Comparison of ENCODE assay signal across 29 mouse cellular contexts in the genomic region with DNA sequence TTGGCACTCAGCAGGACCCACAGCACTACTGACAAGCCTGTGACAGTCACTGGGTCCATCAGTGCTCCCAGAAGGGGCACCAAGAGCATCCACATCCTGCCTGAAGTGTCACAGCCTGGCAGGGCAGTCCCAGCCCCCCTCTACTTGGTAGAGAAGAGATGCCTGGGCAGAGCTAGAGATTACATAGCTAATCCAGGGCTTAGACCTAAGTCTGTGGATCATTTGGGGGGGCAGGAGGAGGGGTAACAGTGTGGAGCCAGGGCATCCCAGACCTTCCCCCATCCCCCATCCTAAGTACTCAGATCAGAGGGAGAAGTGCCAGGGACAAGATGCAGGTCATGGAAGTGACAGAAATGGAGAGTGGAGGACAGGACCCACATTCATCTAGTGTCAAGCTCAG. TPM values are rescaled to one million over a fixed set of nuclear protein-coding genes. Genes with fewer than 3 reads are reported as not detected.
A peak's percentile ranks its signal among the peaks of the same experiment; 100 is the strongest.
DNase-seq lines count a peak whose midpoint lies in the region; ATAC-seq and TF ChIP-seq lines count a peak whose summit lies in the region.
"Had no signal": no experiment of that assay in that cellular context is flagged by ENCODE, and none has a peak within 500 bp of the region (broad histone marks: within the 10 kb centered on the region; RNA-seq: fewer than 3 reads in every experiment).

No protein-coding gene starts in this region.

- TF ChIP-seq POLR2A in heart, adult 2 months (IDR thresholded peaks at IDR 0.05; ENCODE audit: insufficient read depth, low read depth, low read length) = no peak

- no peak for ATAC-seq in heart, embryonic 14.5 days (ENCODE audit: insufficient number of reproducible peaks, insufficient read depth, low FRiP score, low read depth)
- ATAC-seq: activated CD4-positive, CD25-positive, alpha-beta regulatory T cell, adult 4 months; forebrain, embryonic 15.5 days had no signal

- H3K27me3 ChIP-seq in heart, embryonic 14.5 days (ENCODE audit: control insufficient read depth, insufficient read depth, low read length) = no peaks in the 10 kb centered on the region
- H3K27me3 ChIP-seq in heart, adult 2 months (ENCODE audit: control insufficient read depth, insufficient read depth, low read length) = no peaks in the 10 kb centered on the region
- H3K27me3 ChIP-seq: embryonic facial prominence, embryonic 12.5 days; forebrain, embryonic 15.5 days had no signal

- no peak overlapping the region for H3K27ac ChIP-seq in heart, embryonic 14.5 days (replicated peaks in 1 of 2; ENCODE audit: control insufficient read depth in 1 of 2, insufficient read depth in 1 of 2, low read depth in 2 of 2, low read length in 2 of 2)
- no peak overlapping the region for H3K27ac ChIP-seq in heart, adult 2 months
- H3K27ac ChIP-seq: embryonic facial prominence, embryonic 12.5 days; forebrain, embryonic 15.5 days; hindbrain, embryonic 13.5 days; layer of hippocampus, adult 2 months; midbrain, embryonic 10.5 days; neural tube, embryonic 12.5 days had no signal

- TF ChIP-seq EP300 in heart, adult 2 months (IDR thresholded peaks at IDR 0.05; ENCODE audit: insufficient read depth, low read depth, low read length) = no peak

- H3K36me3 ChIP-seq in heart, embryonic 14.5 days (ENCODE audit: control insufficient read depth, insufficient read depth, low read length) = peaks cover 14% of the 10 kb centered on the region
- no peaks in the 10 kb centered on the region for H3K36me3 ChIP-seq in heart, adult 2 months (ENCODE audit: control insufficient read depth, insufficient read depth, low read length)

- H3K9me3 ChIP-seq in heart, embryonic 14.5 days (ENCODE audit: control insufficient read depth, low read length) = no peaks in the 10 kb centered on the region
- H3K9me3 ChIP-seq: embryonic facial prominence, embryonic 12.5 days; forebrain, embryonic 15.5 days; G1E; hindbrain, embryonic 13.5 days; midbrain, embryonic 10.5 days; neural tube, embryonic 12.5 days had no signal

- peak; percentile 39 for DNase-seq in cerebellum, adult 9-10 months
- no peak for DNase-seq in cerebellum, postnatal 14 days
- no peak for DNase-seq in heart, adult 2 months
- peak; percentile 91 for DNase-seq in retina, adult 2 months (ENCODE audit: low read depth, low spot score)
- DNase-seq in retina, embryonic 14.5 days (ENCODE audit: low spot score) = no peak
- DNase-seq in frontal cortex, postnatal 14 days (ENCODE audit: low spot score in 2 of 2) = no peak
- DNase-seq: adrenal gland, postnatal 10 days; kidney, adult 8-10 months; kidney, postnatal 14 days; left cerebral cortex, postnatal 4 days; lung, adult 2 months; lung, postnatal 36 days; right cerebral cortex, postnatal 14 days; spleen, adult 18-20 months; thymus, postnatal 25 days had no signal

- peak overlapping the region; percentile 8; the same call in 1 of the 2 replicates for H3K9ac ChIP-seq in heart, embryonic 14.5 days (ENCODE audit: low read length)
- no peak overlapping the region for H3K9ac ChIP-seq in heart, adult 2 months (ENCODE audit: low read depth, low read length)
- H3K9ac ChIP-seq: embryonic facial prominence, embryonic 12.5 days; forebrain, embryonic 15.5 days; hindbrain, embryonic 13.5 days; neural tube, embryonic 12.5 days had no signal

- TF ChIP-seq CTCF in heart, adult 2 months (IDR thresholded peaks at IDR 0.05) = no peak

- H3K4me2 ChIP-seq in heart, embryonic 14.5 days (ENCODE audit: low read length) = no peak overlapping the region
- H3K4me2 ChIP-seq: embryonic facial prominence, embryonic 12.5 days; forebrain, embryonic 15.5 days; hindbrain, embryonic 13.5 days; neural tube, embryonic 12.5 days had no signal

- H3K79me2 ChIP-seq in heart, adult 2 months (replicated peaks; ENCODE audit: control insufficient read depth, insufficient read depth, low read length) = no peaks in the 10 kb centered on the region

- peaks cover 6 to 20% of the 10 kb centered on the region in 2 experiments for H3K4me1 ChIP-seq in heart, embryonic 14.5 days (ENCODE audit: control insufficient read depth in 2 of 2, insufficient read depth in 2 of 2, low read length in 2 of 2)
- H3K4me1 ChIP-seq in heart, adult 2 months (ENCODE audit: control insufficient read depth, insufficient read depth, low read length) = peaks cover 5% of the 10 kb centered on the region

- no peak overlapping the region for H3K4me3 ChIP-seq in heart, embryonic 14.5 days (ENCODE audit: control insufficient read depth in 1 of 2, insufficient read depth in 1 of 2, low read depth in 1 of 2, low read length in 2 of 2)
- no peak overlapping the region for H3K4me3 ChIP-seq in heart, adult 2 months
- H3K4me3 ChIP-seq: embryonic facial prominence, embryonic 12.5 days; forebrain, embryonic 15.5 days; hindbrain, embryonic 13.5 days; layer of hippocampus, adult 2 months; midbrain, embryonic 10.5 days; neural tube, embryonic 12.5 days had no signal

- intact Hi-C loops in heart, adult 2 months (cut with DNase I) = loop anchor here (5.0 kb wide), 3 partner anchors 82 to 292 kb away; a partner anchor contains a TSS

RNA-seq across cellular contexts. Expression of a gene that starts 2.2 kb away (rescaled TPM):
- polyA plus RNA-seq in heart, embryonic 14.5 days (2014; fragmentation: Nextera tagmentation; extraction: Ambion mirVana) = 552 and 561 TPM in 2 replicates
- 1,000 to 10,000 TPM; 1,031 to 1,231 TPM for total RNA-seq in heart, adult 2 months (2021)
- 1,078 and 1,145 TPM in 2 replicates for polyA plus RNA-seq in heart, adult 2 months (2012; rRNA removed)

RNA-seq across cellular contexts. Expression of a gene that starts 11.7 kb away (rescaled TPM):
- 85.2 and 90.7 TPM in 2 replicates for polyA plus RNA-seq in heart, embryonic 14.5 days (2014; fragmentation: Nextera tagmentation; extraction: Ambion mirVana)
- 100 to 1,000 TPM; 193 to 236 TPM for total RNA-seq in heart, adult 2 months (2021)
- polyA plus RNA-seq in heart, adult 2 months (2012; rRNA removed) = 432 and 597 TPM in 2 replicates
- total RNA-seq: monocyte, adult 5-6 weeks had no signal

RNA-seq across cellular contexts. Expression of a gene that starts 14.4 kb away (rescaled TPM):
- 4.3 and 4.6 TPM in 2 replicates for polyA plus RNA-seq in heart, embryonic 14.5 days (2014; fragmentation: Nextera tagmentation; extraction: Ambion mirVana)
- total RNA-seq in heart, adult 2 months (2021) = 1 to 10 TPM; 1.0 to 1.7 TPM
- 11.0 TPM in 2 replicates for polyA plus RNA-seq in heart, adult 2 months (2012; rRNA removed)

RNA-seq across cellular contexts. Expression of a gene that starts 14.4 kb away (rescaled TPM):
- 73.2 and 74.1 TPM in 2 replicates for polyA plus RNA-seq in heart, embryonic 14.5 days (2014; fragmentation: Nextera tagmentation; extraction: Ambion mirVana)
- 100 to 1,000 TPM; 136 to 149 TPM for total RNA-seq in heart, adult 2 months (2021)
- polyA plus RNA-seq in heart, adult 2 months (2012; rRNA removed) = 46.4 and 61.9 TPM in 2 replicates

RNA-seq across cellular contexts. Expression of a gene that starts 22.2 kb away (rescaled TPM):
- polyA plus RNA-seq in heart, embryonic 14.5 days (2014; fragmentation: Nextera tagmentation; extraction: Ambion mirVana) = not detected in 2 replicates
- total RNA-seq in heart, adult 2 months (2021) = not detected
- 0.14 TPM in 1 of 2 replicates, not detected in the other for polyA plus RNA-seq in heart, adult 2 months (2012; rRNA removed)
- total RNA-seq: adrenal gland, postnatal 10 days; G1E; gastrocnemius, postnatal 4 days; layer of hippocampus, adult 2 months; left cerebral cortex, adult 18-20 months; left cerebral cortex, postnatal 4 days; monocyte, adult 5-6 weeks had no signal
- polyA plus RNA-seq: activated CD4-positive, CD25-positive, alpha-beta regulatory T cell, adult 4 months; cortical plate, adult 2 months; embryonic facial prominence, embryonic 12.5 days; G1E; heart, postnatal 0 days; midbrain, embryonic 10.5 days; neural tube, embryonic 12.5 days had no signal

Comparison
In these comparisons a context has a peak if more than half of its experiments do, and no peak if none do; other contexts are left out.
1. DNase-seq: peak in cerebellum, adult 9-10 months (single experiment) and retina, adult 2 months (single experiment); none in cerebellum, postnatal 14 days (0 of 2), heart, adult 2 months (0 of 2), retina, embryonic 14.5 days (single experiment) and frontal cortex, postnatal 14 days (0 of 2).